Mouse (Mus musculus) 3T3-L1 (cell line): ENCODE measurements around the gene Secisbp2l.

Source experiments
- DNase-seq: peaks from one replicate; pipeline ENCODE4 v3.0.0-alpha.2; 2015; ENCODE audit warnings: low read depth, low spot score

Secisbp2l gene

DNA sequence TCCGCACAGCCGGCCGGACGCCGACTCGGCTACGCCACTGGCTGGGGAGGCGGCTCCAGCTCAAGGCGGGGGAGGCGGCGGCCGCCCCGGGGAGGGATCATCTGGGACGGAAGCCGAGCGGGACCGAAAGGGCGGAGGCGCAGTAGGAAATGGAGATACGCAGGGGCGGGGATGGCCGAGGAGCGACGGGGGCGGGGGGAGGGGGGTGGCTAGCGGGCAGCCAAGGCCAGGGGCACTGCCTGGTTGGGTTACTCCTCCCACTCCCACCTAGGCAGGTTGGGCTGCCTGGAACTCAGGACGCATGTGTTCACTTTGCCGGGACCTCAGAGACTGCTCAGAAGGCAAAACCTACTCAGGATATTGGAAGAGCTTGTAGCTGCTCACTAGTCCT lies at the start of gene Secisbp2l:
Gene Secisbp2l, minus strand, starts transcription at position 152 of the 391 bp plus-strand sequence.
- DNase-seq = peak; percentile 90

DNA sequence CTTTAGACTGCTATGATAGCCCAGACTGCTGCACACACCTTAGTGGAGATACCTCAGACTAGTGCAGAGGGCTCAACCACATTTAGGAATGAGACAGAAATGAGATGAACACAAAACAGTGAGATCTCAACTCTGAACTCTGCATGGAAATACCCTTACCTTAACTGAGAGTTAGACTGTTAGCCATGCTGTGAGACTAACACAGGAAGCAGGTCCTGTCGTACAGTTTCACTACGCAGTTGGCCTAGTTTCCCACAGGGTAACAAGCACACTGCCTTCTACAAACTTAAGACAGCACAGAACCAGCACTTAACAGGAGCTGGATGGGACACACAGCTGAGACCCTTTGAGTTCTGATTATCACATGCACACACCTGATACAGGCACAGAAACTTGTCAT lies 47.3 kb upstream of the Secisbp2l start:
- no peak for DNase-seq

DNA sequence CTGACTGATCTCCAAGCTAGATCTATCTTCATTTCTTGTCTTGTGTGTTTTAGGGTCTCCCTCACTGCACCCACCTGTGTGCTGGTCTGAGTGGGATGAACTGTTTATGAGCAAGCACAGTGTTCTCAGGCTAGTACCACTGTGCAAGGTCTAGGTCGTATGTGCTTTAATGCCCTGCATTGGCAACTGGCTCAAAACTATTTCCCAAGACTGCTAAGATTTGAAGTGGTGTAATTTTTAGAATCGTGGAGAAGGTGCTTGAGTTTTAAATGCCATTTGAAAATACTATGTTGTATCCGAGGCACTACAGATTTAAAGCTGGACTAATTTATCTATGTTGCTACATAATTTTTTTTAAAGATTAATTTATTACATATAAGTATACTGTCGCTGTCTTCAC lies 45.2 kb upstream of the Secisbp2l start:
- DNase-seq = no peak

DNA sequence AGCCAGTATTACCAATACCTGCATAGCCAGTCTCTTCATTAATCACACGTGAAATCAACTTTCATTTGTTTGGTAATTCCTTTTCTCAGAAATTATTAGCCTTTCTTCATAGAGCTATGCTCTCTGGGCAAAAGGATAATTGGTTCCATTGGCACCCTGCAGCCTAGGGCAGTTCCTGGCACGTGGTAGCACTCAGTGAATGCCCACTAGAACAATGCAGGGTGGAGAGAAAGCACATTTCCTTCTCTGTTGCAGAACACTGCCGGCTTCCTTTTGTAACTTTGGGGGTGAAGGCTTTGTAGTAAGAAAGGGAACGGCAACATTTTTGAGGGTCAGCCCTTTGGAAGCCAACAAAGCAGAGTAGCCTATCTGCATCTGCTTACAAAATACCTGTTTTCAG lies 43.5 kb upstream of the Secisbp2l start:
- DNase-seq = no peak

DNA sequence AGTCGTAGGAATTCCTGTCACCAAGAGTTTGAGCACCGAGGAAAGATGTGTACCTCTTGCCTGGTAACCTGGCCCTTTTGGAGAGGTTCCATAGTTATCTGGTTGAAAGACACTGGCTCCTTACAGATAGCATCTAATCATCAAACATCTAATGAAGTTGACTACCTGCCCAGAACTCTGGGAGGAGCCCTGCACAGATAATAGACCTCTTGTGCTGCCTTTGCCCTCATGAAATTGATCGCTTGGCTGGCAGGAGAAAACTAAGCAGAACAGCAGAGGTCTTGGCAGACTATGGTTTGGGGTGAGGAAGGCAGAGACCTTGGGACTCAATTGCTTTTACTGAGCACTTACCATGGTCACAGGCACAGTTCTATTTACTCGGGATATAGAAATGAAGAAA lies 37.7 kb upstream of the Secisbp2l start:
- DNase-seq = no peak

DNA sequence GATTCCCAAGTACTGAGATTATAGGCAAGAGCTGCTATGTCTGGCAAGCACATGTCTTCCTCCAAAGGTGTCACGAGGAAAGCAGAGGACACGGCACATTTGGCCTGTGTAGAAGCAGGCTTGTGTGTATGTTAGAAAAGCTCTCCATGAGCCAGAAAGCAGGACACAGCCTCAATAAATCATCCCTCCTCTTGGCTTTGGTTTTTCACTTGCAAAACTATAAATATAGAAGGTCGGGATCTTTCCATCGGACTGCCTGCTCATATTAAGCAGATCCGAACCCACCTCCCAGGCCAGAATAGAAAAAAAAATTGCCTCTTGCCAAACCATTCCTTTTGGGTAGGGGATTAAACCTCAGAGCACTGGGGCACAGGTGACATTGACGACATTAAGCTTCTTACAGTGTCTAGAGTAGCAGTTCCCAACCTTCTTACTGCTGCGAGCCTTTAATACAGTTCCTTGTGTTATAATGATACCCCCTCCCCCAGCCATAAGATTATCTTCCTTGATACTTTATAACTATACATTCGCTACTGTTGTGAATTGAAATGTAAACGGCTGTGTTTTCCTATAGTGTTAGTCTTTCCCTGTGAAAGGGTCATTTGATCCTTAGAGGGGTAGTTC lies 31.4 kb upstream of the Secisbp2l start:
- no peak for DNase-seq

DNA sequence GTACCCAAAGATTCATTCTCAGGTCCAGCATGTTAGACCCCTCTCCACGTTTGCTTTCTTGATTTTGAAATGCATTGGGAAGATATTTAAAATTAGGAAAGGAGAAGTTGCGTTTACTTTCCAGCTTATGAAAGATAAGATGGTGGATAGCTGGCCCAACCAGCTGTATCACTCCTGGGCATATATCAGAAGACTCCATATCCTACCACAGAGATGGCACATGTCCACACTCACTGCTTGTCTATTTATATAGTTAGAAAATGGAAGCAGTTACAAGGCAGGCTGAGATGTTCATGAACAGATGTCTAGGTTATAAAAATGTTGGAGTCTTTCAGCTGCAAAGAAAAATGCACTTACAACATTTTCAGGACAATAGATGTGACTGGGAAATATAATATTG lies 28.7 kb upstream of the Secisbp2l start:
- no peak for DNase-seq

DNA sequence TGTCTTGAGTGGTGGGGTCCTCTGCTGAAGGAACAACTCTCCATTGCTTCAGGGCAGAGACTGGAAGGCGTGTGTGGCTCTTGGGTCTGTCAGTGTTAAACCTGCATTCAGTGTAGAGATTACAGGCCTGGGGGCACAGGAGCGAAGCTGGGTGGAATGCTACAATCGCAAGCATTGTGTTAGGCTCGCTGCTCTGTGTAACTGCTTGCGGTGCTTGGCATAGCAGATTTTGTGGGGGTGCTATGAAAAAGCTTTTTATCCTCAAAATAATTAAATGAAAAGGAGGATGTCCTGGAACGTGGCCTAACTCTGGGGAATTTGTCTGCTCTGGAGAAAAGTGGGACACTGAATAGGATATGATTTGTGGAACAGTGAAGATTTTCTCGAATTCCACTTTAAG lies 26.9 kb upstream of the Secisbp2l start:
- DNase-seq = no peak

DNA sequence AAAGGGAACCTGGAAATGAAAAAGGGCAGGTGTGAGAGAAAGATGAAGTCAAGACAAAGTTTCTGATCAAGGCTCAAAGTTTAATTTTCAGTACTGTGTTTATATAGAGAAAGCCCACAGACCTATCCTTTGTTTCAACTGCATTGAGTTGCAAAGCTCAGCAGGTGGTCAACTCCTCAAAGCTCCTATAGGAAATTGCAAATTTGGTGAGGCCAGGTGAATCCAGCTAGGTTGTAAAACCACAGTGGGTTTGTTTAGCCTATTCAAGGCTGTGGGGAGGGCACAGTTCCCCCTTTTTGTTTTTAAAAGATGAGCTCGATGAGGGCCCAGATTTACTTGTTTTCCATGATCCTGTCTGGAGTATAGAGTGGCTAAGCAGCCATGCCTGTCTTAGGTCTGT lies 23.2 kb upstream of the Secisbp2l start:
- DNase-seq = no peak

DNA sequence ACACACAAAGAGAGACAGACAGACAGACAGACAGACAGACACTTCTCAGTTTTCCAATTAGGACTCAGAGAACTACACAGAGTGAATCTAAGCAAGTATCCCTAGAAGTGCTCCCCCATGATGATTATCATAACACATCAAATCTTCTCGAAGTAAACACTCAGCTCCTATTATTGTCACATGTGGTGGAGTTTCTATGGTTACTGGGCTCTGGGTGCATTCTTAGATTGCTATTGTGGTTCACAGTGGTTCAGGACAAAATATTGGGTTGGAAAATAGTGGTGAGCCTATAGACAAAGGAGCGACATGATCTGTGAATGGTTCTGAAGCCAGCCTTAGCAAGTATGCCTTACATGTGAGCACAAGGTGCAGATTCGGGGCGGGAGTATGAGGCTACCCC lies 19.3 kb upstream of the Secisbp2l start:
- DNase-seq = no peak

DNA sequence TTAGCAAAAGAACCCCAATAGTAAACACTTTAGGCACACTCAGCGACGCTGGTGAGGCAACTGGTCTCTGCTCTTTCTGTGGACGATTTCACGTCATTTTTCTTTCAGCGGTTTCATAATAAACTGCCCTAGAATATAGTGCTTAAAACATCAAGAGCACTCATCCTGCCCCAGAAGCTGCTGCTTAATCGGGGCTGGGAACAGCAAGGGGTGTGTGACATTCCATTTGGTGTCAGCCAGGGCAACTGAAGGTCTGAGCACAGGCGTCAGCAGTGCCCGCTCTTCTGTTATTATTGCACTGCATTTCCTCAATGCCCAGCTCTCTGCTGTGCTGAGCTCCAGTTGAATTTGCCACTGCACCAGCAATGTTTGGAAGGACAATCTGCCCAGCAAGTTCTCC lies 18.4 kb upstream of the Secisbp2l start:
- DNase-seq = no peak

DNA sequence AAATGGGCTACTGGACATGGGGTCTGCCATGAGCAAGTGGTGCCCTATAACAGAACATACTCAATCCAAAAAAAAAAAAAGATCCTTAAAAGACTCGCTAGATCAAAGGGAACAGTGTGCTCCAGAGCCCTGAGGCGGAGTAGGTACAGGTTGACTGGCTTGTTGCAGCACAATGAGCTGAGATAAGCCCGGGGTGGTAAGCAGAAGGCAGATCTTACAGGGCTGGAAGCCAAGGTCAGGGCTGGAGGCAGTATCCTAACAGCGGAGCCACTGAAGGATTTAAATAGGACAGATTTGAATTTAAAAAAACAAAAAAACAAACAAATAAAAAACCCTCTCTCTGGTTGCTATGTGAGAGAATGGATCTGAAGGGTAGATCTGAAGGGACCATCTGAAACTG lies 17.8 kb upstream of the Secisbp2l start:
- DNase-seq = no peak

DNA sequence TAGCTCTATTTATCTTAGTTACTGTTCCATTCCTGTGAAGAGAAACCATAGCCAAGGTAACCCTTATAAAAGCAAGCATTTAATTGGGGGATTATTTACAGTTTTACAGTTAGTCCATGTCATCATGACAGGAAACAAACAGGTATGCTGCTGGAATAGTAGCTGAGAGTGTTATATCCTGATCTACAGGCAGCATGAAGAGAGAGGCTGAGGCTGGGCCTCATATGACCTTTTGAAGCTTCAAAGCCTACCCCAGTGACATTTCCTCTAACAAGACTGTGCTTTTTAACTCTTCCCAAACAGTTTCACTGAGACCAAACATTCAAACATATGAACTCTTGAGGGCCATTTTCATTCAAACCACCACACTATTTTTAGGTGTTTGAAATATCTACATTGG lies 15.2 kb upstream of the Secisbp2l start:
- DNase-seq = no peak

DNA sequence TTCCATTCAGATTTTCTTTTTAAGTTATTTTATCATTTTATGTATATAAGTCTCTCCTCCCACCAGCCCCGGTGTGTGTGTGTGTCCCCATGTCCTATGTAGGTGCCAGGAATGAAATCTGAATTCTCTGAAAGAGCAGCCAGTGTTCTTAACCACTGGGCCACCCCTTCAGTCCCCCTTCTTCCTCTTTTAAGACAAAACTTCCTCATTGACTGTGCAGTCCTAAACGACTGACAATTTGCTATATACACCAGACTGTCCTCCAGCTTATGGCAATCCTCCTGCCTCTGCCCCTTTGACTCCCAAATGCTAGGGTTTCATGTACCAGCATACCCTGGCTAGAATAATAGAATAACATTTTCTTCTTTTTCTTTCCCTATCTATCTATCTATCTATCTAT lies 12.4 kb upstream of the Secisbp2l start:
- no peak for DNase-seq

DNA sequence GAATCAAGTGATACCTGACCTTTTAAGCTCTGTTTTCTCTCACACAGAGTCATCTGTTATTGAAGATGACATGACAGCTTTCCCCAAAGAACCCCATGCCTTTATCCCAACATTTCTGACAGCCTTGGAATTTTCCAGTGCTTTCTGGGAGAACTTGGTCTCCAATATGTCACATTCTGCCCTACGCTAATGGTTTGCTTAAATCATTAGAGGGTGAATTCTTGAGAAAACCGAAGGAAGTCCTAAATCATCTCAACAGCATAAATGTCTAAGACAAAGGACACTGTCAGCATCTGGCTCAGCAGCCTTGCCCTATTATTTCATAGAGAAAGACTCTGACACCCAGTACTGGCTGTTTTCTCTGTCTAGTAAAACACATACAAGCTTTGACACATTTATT lies 11.5 kb upstream of the Secisbp2l start:
- DNase-seq = peak; percentile 17

DNA sequence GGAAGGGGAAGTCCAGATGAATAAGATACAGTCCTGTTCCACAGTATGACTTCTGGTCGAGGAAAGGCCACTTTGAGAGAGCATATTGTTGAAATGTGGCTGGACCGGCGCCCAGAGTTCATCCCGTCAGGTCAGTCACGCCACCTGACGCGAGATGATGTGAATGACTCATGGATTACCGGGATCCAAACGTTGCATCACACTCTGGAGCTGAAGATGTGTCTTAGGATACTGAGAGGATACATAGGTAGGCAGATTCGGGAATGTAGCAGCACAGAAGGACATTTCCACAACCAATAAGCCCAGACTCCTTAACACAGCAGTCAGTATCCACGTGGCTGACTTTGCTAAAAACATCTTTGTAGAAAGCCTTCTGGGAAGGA lies 10.2 kb upstream of the Secisbp2l start:
- peak; percentile 82 for DNase-seq

DNA sequence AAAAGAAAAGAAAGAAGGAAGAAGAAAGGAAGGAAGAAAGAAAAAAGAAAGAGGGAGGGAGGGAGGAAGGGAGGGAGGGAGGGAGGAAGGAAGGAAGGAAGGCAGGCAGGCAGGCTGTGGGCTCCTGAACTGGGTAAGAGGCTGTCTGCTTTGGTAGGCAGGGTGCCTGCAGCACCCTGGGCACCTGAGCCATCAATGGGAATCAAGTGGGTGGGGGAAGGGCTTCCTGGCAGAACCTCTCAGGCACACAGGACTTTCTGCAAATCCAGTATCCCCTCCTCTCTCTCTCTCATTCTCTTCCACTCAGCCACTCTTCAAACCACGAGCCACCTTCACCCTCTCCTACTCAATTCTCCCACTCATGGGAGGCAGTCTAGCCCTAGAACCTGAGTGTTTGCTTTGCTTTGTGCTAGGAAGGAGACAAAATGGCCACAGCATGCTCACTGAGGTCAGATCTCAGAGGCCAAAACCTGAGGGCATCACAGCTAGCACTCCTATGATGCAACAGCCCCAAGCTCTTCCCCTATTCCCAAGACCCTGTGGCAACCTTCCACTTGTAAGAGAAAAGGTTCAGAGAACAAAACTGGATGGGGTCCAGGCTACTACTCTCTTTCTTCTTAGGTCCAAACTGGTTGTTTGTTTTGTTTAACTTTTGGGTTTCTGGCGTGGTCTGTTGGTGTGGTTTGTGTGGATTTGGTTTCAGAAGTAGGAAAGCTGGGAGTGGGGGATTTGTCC lies 9.6 kb upstream of the Secisbp2l start:
- peak; percentile 75 for DNase-seq

DNA sequence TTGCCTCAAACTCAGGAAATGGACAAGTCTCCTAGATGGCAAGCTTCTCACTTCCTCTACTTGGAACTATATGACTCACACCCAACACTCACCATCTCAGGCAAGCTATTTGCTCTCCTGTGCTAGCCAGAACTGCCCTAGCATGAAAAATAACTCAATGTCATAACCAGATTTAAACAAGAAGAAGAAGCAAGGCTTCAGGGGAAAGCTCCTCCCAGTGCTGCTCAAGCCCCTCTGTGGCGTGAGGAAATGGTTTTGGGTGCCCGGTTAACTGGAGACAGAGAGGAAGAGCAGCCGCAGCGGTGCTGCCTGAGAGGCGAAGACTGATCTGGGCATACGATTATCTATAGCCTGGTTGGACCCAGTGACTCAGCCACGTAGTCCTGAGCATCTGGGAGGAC lies 8.8 kb upstream of the Secisbp2l start:
- peak; percentile 56 for DNase-seq

DNA sequence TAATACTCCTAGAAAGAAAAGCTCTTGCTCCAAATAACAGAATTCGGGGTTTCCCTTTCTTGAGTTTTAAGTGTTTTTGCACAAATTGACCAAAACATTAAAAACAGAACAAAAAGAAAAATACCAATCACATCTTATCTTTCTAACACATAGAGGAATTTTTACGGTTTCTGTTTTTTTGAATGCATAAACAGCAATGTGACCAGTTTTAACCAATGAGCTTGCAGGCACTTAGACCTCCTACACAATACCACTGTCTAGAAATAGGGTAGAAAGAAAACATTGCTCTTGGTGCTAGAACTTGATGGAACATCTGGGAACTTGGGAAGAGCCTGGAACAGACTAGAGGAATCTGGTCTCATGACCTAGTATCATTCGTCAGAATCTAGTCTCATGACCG lies 7.6 kb upstream of the Secisbp2l start:
- DNase-seq = peak; percentile 23

DNA sequence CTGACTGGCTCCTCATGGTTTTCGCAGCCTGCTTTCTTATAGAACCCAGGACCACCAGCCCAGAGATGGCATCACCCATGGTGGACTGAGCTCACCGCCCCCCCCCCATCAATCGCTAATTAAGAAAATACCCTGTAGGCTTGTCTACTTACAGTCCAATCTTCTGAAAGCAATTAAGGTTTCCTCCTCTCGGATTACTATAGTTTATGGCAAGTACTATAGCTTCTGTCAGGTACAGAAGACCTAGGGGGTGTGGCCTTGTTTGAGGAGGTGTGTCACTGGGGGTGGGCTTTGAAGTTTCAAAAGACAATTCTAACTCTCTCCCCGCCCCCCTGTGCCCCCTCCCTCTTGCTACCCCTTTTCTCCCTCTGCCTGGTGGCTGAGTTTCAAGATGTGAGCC lies 6.6 kb upstream of the Secisbp2l start:
- DNase-seq = peak; percentile 11

DNA sequence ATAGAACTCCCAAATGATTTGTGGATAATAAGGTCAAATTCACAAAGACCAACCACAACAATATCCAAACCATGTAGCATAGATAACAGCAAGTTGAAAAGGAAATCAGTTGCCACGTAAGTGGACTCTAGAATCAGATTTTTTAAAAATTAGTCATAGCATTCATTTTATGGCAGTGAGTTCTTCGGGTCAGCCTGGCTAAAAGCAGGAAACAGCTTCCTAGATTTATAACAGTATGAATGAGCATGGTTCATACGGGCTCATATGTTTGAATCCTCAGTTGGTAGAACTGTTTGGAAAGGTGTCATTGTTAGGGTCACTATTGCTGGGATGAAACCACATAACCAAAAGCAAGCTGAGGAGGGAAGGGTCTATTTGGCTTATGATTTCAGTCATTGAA lies 6.1 kb upstream of the Secisbp2l start:
- DNase-seq = peak; percentile 87

DNA sequence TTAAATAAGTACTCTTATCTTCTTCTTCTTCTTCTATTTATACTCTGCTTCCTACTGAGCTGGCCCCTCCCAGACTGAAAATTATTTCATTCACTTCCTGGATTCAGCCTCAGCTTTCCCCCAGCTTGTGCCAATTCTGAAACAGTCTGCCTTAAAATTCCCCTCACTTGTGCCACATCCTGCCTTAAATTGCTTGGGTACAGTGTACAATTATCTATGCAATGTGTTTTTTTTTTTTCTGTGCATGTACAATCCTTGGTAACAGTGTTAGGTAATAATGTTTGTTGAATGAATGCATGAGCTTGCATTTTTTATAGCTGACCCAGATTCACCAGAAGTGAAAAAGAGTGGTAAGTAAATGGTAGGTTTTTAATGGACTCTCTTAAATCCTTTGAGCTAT lies 5.7 kb upstream of the Secisbp2l start:
- DNase-seq = peak; percentile 83

DNA sequence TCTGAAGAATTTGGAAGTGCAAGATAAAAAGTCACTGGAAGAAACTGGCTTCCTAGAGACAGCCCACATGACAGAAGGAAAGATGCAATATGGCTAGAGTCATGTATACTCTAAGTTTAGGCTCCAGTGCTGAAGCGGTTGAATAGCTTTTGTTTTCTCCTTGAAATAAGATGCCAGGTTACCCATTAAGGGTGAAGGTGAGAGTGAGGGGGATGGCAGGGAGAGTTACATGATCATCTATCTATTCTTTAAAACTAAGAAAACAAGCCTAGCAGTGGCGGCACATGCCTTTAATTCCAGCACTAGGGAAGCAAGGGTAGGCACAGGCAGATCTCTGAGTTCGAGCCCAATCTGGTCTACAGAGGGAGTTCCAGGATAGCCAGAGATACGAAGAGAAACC lies 2.4 kb upstream of the Secisbp2l start:
- no peak for DNase-seq

DNA sequence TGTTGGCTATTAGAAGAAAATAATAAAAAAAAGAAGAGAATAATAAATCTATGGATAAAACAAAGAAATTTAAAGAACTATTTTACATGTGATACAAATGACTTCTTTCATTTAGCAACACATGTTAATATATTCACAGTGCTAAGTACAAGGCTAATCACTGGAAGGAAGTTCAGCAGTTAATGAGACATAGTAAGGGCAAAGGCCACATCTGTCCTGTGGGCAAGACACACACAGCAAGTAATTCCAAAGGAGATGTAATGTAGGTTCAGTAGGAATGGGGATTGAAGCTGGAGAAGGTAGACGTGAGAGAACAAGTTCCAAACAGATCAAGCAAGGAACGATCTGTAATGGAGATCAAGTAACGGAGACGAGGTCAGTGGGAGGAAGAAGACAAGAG lies 1.7 kb upstream of the Secisbp2l start:
- no peak for DNase-seq
